Mouse (Mus musculus) lung, postnatal 25 days (tissue): ENCODE data around the gene Serpine1.
"Not testable (repeated sequence)": the region's sequence is repeated elsewhere in the genome, so short reads cannot be mapped to it uniquely, and the experiment has no call there.

Experiments used
- DNase-seq: peaks from one replicate; pipeline ENCODE4 v3.0.0; 2022; ENCODE audit warnings: low spot score

Gene Serpine1

DNA sequence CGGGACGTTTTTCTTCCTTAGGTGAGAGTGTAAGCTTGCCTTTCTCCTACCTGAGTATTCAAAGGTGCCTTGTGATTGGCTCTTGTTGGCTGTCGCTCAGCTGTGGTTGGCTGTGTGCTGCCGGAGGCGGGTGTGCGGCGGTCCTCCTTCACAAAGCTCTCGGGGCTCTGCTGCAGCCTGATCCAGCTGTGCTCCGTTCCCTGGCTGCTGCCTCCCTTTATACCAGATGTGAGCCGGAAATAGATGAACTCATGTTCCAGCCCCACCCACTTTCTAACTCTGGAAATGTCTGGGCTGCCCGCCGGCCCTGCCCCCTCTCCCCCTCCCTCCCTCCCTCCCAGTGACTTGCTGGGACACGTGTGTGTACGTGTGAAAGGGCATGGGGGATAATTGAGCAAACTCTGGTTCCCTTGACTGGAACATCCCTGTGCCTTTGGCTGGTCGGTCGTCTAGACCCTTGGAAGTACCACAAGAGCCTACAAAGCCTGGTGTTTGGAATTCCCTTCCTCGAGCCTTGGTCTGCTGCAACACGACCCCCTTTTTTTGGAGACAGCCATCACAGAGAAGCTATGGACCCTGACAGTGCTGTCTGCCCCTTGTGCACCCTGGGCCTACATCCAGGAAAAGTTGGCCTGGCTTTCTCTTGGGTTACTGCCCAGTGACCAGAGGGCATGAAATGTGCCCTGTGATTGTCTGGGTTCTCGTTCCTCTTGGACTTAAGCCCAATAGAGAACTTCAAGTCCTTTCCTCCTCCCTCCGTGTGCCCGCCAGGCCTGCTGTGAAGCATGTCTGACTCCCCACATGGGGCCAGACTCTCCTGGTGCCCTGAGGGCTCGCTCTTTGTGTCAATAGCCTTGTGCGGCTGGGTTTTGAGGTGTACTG is at the start of gene Serpine1:
Gene Serpine1, minus strand, starts transcription at position 190 of the 882 bp plus-strand sequence.
- peak; percentile 92 for DNase-seq

GRCm38 (mm10) chr5:137121280-137121679 is 49.2 kb upstream of the Serpine1 start:
- DNase-seq, result no peak

GRCm38 (mm10) chr5:137118878-137119277 is 46.8 kb upstream of the Serpine1 start:
- DNase-seq, result no peak

DNA sequence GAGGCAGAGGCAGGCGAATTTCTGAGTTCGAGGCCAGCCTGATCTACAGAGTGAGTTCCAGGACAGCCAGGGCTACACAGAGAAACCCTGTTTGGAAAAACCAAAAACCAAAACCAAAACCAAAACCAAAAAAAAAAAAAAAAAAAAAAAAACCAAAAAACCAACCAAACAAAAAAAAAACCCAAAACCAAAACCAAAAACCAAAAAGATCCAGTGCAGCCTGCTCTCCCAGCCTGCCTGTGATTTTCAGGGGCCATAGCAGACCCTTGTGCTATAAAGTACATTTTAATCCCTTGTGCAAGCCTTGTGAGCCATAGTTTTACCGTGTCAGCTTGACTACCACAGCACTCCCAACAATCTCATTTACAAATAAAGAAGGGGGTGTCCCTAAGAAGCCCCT is 45.9 kb upstream of the Serpine1 start:
- not testable (repeated sequence) for DNase-seq

DNA sequence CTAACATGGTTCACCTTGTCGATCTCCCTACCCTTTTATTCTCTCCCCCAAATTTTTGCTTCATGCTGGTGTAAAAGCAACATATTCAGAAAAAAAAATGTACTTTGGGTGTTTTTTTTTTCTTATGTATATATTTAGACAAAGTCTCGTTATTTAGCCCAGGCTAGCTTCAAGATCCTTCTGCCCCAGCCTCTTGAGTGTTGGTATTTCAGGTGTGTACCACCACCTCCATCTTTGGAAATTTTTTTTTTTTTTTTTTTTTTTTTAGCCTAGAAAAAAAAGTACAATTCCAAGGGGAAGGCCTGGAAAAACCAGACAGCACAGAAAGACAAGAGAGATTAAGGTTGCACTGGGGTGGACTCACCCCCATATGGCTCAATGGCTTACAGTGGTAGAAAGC is 44.9 kb upstream of the Serpine1 start:
- no peak for DNase-seq

DNA sequence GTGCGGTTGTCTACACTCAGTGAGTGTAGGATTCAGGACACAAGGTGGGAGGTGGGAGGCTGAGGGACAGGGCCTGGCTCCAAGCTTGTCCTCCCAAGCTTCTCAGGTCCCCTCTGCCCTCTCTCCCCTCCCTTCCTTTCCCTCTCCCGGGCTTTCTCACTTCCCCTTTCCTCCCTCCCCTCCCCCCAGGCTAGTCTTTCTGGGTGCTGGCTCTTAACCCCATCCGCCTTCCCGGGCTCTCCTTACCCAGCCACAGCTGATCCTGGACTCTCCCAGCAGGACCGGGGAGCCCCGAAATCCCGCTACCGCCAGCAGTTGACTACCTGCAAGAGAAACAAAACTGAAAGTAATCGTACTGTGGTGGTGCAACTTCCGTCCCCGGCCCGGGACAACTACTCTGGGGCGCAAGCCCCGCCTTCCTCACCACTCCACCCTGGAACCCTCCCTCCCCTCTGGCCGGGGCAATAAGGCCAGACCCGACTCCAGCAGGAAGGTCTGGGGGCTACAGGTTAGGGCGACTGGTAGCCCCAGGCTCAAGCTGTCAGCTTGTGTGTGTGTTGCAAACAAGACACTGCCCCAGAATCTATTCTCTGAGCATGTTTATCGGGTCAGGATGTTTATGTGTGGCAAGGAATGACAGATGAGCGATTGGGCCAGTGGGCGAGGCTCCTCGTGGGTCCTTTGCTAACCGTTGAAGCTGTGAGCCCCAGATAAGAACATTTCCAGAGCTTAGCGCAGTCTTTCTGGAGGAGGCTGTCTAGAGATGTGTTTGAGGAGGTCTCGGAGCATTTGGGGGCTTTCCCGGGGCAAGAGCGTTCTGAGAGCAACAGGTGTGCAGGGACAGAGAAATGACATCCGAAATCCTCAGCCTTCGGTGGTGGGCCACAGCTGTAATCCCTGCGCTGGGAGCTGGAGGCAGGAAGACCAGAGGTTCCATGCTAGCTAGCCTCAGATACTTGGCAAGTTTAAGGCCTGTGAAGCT is 44.1 kb upstream of the Serpine1 start, which contains the start of gene Trim56:
Gene Trim56, minus strand, starts transcription at position 344 of the 982 bp plus-strand sequence.
- peak; percentile 90 for DNase-seq

DNA sequence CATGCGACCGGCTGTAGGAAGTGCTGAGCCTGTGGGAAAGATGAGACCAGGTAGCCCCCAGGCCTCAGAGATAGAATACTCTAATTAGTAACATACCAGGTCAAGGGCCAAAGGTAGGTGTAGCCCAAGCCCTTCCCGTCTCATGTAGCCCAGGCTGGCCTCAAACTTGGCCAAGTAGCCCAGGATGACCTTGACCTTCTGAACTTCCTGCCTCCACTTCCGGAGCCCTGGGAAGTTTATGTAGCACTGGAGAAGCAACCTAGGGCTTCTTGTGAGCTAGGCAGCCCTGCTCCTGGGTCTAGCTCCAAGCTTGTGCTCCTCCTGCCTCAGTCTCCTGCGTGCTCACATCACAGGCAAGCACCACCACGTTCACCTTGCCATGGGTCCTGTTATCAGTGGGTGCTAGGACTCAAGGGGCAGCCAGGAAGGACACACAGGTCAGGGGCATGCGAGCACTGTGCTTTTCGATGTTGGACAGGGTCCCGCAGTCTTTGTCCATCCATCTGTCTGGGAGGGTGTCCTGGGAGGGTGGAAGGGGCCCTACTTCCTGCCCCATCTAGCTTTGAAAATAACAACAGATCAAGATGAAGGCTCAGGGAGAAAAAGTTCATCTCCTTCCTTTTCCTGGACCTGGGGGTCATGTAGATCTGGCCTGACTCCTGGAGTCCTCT is 43.0 kb upstream of the Serpine1 start:
- no peak for DNase-seq

- no peak for DNase-seq
Observed at GRCm38 (mm10) chr5:137111542-137112408, 39.7 kb upstream of the Serpine1 start.

- no peak for DNase-seq
Observed at GRCm38 (mm10) chr5:137110863-137111262, 38.8 kb upstream of the Serpine1 start.

GRCm38 (mm10) chr5:137109941-137110593 is 38.0 kb upstream of the Serpine1 start:
- no peak for DNase-seq

DNA sequence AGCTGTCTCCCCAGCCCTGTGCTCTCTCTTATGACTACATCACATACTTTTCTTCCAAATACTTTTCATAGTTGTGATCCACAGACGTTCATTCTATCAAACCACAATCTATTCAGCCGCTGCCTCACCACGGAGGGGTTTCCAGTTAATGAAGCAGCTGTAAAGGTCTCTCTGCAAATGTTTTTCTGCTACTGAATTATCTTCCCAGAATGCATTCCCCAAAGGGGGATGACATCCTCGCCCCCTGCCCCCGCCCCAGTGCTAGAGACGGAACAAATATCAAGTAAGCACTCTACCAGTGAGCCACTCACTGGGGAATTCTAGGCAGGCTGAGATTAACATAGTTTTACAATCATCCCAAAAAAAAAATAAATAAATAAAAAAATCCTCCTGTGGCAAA is 36.0 kb upstream of the Serpine1 start:
- DNase-seq, result no peak

DNA sequence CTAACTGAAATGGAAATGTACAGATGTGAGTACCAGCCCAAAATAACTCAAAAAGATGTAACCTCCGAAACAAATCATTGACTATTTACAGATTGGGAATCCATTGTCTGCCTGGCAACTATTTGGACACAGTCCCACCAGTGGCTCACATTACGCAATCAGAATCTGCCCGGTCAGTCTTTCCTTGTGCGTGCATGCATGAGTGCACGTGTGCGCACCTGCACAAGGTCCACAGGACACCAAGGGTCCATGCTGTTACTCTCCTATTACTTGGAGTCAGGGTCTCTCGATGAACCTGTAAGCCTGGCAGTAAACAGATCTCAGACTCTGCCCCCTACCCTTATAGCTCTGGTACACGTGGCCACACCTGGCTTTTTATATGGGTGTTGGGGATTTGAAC is 35.6 kb upstream of the Serpine1 start:
- no peak for DNase-seq

GRCm38 (mm10) chr5:137107024-137107423 is 35.0 kb upstream of the Serpine1 start:
- DNase-seq, result peak; percentile 84

GRCm38 (mm10) chr5:137106434-137106833 is 34.4 kb upstream of the Serpine1 start:
- peak; percentile 51 for DNase-seq

- no peak for DNase-seq
Observed at GRCm38 (mm10) chr5:137103969-137104368, 31.9 kb upstream of the Serpine1 start.

DNA sequence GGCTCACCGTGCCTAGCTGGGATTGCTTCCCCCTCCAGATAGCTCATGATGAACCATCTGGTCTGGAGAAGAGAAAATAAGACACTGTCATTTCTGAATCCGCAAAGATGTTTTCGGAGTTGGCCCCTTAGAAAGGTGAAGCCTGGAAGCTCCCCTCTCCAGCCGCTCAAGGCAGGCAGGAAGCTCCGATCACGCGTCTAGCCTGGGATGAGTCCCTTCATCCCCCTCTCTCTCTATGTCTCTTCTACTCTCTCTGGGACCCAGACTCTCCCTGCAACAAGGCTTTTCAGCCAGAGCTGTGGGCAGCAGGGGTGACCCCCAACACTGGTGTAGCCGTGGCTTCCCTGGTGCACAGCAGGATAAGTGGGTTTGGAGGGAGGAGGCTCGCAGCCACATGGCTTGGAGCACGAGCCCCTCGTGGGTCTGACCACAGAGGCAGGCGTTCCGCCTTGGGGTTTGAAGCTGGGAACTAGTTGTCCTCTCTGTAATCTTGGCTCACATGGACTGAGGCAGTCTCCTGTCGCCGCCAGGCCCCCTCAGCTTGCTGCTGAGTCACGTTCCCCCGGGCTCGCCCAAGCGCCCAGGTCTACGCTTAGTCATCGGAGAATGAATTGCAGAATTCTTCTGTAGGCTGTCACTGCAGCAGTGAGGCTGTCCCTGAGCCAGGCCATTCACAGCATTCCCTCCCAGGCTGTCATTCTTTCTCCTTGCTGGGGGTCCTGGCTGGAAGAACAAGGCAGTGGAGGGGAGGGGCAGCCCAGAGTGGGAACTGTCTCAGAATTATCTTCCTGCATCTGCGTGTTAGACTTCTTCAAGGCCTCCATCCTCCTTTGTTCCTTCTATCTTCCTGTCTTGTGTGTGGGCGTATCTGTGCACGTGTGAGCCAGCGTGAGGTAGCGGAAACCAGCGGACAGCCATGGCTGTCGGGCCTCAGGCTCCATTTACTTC is 30.8 kb upstream of the Serpine1 start:
- DNase-seq, result no peak

DNA sequence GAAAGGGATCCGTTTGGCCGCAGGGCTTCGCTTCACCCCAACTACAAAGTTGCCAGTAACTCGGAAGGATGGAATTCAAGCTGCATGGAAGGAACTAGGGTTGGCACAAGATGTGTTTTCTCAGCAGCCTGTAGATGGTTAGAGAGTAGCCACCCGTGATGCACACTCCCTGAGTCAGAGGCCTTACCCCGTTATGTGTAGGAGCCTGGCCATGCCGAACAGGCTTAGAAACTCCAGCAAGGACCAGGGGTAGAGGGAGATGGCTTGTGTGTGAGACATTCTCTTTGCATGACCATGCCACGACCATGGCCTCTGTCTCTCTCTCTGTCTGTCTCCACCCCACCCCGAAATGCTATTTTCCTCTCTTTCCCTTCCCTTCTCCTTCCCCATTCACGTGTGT is 30.0 kb upstream of the Serpine1 start:
- DNase-seq, result no peak

DNA sequence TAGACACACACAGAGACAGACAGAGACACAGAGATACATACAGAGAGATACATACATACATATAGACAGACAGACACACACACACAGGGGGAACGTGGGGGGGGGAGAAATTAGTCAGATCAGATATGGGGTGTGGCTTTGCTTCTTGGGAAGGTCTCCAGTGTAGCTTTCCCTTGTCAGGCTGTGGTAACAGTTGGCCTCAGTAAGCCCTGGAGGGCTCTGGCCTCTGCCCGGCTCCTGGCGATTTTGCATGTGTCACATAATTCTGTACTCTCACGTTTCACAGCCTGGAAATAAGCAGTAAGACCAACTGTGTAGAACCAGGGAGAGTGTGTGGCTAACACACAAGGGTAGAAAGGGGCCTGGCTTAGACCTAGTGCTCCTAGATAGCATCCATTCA is 28.6 kb upstream of the Serpine1 start:
- no peak for DNase-seq

- DNase-seq, result no peak
Observed at GRCm38 (mm10) chr5:137098418-137098817, 26.4 kb upstream of the Serpine1 start.
